Mouse (Mus musculus) gastrocnemius, postnatal 36 days (tissue): ENCODE data around the gene Hal. TPM values are rescaled to one million over a fixed set of nuclear protein-coding genes. Genes with fewer than 3 reads are reported as not detected.
A peak's percentile ranks its signal among the peaks of the same experiment; 100 is the strongest.

Experiments
- DNase-seq, 2 experiments: peaks; one replicate each; pipeline ENCODE4 v3.0.0; 2022
- intact Hi-C: fragments of 180-260 bp; cut with DNase I; formaldehyde crosslinking; loops from one replicate; pipeline ENCODE4 v1.15.1; 2025
- long read RNA-seq, 2 experiments: library from polyadenylated mRNA; stranded (forward); transcript quantifications; one replicate each; pipeline ENCODE4 v2.0.0; 2021
- total RNA-seq, 2 experiments: library from RNA; stranded (reverse); gene quantifications; 2 replicates each; pipeline ENCODE4 v1.2.3; 2021

Hal gene
- under 1 TPM; 0.05 TPM for total RNA-seq
- long read RNA-seq, experiment 1, result 0 reads
- long read RNA-seq, experiment 2, result 0 reads

DNA sequence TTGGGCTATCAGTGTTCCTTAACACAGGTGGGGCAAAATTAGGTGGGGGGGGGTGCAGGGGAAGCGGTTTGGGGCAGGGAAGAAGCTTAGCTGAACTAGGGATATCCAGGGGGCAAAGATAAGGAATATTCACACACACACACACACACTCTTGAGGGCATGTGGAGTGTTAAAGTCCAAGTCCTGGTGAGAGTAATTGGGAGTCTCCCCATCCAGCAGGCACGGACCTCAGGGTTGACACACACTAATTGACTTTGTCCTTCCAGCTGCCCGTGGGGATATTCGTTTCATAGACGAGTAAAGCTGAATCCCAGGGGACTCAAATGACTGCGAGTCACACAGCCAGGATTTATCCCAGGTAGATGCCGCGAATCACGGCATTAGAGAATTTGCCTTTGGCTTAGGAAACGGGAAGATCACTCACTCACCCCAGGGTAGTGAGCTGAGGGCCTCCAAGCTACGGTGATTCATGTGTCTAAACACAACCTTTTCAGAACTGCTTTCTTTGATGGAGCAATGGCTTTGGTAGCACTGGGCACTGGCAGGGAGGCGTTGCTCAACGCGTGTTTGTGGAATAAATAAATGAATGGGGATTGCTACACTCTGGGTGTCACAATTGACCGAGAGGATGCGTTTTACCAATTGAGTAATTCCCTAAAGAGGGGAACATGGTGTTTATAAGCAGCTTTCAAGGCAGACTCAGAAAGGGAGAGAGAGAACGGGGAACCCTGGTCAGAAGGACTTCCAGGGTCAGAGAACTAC is at the start of gene Hal:
Gene Hal, plus strand, starts transcription at position 703 of the 762 bp plus-strand sequence.
- intact Hi-C loops, result no loop called here
- DNase-seq, result no peak

DNA sequence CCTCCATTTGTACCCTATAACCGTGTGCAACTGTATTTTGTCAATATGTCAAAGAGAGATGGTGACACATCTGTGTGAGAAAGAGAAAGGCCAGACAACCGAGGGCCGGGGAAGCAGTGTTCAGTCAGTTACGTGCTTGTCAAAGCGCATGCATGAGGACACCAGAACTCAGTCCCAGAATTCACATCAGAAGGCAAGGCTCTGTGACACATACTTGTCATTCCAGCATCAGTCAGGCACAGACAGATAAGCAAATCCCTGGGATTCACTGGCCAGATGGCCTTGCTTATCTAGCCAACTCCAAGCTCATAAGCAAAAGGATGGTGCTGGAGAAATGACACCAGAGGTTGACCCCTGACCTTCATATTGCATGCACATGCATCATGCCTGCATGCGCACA is 47.1 kb upstream of the Hal start:
- no peak for DNase-seq
- intact Hi-C loops, result no loop called here

DNA sequence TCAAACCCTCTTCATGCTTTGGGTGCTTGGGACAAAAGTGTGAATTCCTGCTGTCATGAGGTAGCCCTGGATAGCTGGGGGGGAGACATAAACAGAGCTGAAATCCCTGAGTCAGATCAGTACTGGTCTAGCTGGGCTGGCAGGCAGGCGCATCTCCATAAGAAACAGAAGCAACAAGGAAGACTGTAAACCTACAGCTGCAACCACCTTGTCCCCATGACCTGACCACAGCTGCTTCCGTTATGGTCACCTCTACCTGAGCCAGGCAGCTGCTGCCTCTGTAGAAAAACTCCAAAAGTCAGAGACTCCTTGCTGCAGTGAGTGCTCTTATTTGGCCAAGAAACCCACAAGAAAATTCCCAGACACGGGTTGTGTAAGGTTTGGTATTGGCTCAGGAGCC is 46.4 kb upstream of the Hal start:
- intact Hi-C loops, result no loop called here
- no peak for DNase-seq

DNA sequence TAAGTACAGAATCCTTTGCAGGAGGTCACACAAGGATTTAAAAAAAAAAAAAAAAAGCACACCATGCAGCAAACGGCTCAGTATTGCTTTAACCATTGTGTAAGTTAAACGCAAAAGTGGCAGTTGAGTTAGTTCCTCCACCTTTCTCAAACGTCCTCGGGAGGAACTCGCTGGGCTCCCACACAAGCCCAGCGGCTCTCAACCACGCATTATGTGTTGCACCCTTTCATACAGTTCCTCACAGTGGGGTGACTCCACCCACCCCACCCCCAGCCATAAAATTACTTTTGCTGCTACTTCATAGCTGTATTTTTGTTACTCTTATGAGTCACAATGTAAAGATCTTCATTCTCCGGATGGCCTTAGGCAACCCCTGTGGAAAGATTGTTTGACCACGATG is 44.2 kb upstream of the Hal start:
- intact Hi-C loops, result no loop called here

DNA sequence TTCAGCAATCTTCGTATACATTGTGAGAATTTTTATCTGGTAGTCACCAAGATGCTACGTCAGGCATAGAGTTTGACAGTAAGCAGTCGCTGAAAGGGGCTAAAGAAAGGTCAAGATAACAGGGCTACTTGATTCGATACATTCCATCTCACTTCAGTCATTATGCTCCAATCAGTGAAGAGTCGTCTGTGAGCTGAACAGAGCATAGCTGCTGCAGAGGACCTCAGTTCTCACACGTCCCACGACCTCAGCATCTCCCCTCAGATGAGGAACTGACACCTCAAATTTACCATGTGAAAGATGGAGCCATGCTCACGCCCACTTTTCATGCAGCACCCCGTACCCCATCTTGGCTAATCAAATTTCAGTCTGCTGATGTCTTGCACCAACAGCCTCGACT is 41.2 kb upstream of the Hal start:
- intact Hi-C loops, result no loop called here
- DNase-seq, result no peak

More for the DNA sequence above, 44.2 kb upstream of the Hal start:
- DNase-seq, result no peak

DNA sequence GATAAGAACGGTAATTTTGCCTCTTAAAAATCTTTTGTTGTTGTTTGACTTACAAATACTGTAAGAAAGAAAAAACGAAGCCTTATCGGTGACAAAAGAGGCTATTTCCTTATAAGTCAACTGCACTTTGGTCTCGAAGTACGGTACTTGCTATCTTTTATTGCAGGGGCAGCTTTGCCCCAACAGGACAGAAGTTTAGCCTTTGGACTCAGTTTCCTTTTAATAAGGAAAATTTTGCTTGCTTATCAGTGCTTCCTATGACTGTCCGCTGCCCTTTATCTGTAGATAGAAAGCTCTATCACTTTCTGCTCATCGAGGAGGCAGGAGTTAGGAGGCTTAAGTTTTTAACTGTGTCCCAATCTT is 33.9 kb upstream of the Hal start:
- intact Hi-C loops, result no loop called here
- no peak for DNase-seq

DNA sequence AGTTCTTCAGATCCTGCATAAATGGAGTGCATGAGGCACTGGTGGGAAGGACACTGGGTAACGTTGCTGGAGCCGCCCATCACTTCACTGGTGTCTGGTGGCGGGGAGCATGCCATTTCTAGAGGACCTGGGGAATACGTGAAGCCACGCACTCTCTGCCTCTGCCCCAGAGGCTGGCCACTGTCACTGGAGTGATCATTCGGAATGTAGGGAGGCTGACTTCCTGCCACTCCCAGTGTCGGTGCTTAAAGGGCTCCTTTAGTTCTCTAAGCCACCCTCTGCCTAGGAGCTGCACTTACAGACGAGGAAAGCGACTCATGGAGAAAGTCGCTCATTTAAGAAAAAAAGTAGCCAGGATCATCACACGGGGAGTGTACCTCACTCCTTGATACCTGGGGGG is 28.5 kb upstream of the Hal start:
- DNase-seq, result no peak
- intact Hi-C loops, result no loop called here

DNA sequence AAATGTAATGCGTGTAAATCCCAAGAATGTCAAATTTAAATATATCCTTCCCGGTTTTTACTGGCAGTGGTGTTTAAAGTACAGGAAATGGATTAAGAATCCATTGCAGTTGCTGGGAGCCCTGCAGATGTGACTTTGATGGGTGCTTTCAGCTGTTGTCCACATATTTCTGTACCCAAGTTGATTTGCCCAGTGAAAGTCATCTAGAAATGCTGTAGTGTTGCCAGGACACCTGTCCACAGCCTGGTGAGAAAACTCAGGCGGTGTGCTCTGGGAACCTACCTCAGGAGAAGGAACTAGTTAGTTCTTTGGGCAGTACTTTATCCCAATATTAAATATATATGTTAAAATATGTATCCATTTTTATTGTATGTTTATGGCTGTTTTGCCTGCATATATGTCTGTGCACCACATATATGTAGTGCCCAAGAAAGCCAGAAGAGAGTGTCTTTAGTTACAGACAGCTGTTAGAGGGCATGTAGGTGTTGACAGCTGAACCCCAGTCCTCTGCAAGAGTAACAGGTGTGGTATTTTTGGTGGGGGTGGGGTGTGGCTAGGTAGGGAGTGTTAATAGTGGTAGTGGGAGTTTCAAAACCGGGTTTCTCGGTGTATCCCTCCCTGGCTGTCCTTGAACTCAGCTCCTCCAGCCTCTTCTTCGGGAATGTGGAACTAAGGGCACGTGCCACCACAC is 25.7 kb upstream of the Hal start:
- intact Hi-C loops, result no loop called here
- DNase-seq, result no peak

DNA sequence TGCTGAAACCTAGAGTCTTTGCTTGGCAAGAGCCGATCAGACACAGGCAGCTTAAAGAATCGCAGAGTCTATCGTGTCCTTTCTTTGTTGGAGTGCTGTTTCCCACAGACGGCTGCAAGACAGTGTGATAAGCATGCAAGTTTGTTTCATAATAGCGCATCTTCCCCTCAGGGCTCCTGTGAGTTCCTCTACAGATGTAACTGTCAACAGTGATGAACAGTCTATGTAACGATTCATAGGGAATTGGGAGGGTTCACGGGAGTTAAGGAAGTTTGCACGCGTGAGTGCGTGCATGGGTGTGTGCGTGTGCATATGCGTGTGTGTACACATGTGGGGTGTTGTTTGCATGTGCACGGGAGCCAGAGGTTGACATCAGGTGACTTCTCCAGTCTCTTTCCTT is 25.0 kb upstream of the Hal start:
- DNase-seq, result no peak

DNA sequence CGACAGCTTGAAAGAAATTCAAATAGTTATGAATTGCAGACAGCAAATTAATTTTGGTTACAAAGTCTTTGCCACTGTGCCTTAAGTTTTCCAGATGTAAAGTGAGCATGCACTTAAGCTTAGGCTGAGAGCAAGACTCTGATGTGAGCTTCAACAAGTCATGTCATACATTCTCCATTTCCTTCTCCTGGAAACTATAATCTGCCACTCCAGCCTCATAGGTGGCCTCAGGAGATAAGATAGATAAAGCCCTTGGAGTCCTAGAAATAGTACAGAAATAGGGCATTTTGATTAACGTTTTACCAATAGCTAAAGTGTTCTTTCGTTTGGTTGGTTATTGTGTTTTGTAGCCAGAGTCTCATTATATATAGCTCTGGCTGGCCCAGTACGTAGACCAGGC is 21.3 kb upstream of the Hal start:
- DNase-seq, result no peak

More for the DNA sequence above, 25.0 kb upstream of the Hal start:
- intact Hi-C loops, result no loop called here

DNA sequence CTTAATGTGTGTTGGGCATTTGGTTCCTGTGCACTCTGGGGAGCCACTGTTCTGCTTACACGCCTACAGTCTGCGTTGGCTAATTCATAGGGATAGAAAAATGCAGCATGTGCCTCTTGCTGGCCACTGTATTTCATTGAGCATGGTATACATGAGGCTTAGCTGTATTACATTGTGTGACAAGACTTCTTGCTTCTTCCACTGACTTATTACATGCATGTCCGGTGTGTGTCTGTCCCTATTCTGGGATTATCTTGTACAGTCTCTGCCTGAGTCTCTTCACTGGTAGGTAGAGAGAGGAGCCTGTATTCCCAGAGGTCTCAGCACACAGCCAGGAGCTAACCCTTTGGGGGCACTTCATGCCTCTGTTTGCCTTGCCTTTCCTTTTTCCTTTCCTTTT is 20.8 kb upstream of the Hal start:
- no peak for DNase-seq
- intact Hi-C loops, result no loop called here

More for the DNA sequence above, 21.3 kb upstream of the Hal start:
- intact Hi-C loops, result no loop called here

DNA sequence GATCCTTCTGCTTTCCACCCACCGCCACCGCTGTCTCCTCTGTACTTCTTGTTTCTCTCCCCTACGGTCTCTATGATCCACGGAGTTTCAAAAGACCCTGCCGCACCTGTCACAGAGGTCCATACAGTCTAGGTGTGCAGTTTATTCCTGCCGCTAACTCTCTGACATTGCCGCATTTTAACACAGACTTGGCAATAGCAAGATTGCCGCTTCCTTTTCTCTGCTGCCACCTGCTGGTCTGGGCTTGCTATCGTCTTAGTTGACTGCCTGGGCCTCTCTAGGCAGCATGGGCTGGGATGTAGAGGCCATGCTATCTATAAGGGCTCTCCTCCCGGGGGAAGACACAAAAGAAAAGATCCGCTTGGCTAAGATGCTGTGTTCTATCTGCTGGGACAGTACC is 17.2 kb upstream of the Hal start:
- intact Hi-C loops, result loop anchor here (1.0 to 10.0 kb wide), 3 partner anchors 45 to 407 kb away; no protein-coding TSS in a partner anchor

DNA sequence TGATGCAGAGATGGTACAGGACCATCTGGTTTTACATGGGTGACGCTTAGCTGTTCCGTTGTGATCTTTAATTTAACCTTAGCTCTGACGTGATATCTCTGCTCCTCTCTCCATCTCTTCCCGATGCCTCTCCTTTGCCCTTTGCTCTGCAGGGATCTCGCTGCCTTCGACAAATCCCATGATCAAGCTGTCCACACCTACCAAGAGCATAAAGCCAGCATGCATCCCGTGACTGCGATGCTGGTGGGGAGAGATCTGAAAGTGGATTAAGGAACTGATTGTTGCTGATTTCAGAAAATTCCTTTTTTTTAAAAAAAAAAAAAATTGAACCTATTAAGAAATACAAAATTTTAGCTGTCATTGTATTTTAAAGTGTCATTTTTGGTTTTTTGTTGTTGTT is 4.1 kb upstream of the Hal start:
- no peak for DNase-seq
- intact Hi-C loops, result no loop called here

More for the DNA sequence above, 17.2 kb upstream of the Hal start:
- DNase-seq, result peak; percentile 66 to 82

DNA sequence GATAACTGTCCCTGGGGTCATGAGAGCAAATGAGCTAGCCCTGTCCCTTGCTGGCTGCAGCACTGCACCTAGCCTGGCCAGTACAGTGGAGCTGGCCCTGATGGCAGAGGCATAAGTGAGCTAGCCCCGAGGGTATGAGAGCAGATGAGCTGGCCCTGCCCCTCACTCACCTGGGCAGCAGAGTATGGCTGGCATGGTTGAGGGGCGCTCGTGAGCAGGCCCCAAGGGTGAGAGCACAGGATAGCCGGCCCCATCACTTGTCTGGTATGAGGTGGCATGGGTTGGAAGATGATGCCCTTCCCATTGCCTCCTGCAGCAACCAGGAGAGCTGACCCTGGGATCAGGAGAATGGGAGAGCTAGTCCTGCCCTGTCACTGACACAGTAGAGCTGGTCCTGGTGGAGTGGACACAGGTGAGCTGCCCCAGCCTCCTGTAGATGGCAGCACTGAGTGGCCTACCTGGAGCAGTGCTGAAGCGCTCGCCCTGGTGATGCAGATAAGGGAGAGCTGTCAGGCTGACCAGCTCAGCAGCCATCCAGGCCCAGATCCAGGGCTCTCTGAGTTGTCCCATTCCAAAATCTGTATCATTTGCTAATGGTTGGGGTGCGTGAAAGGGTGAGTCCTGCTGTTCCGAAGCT is 3.4 kb upstream of the Hal start:
- intact Hi-C loops, result no loop called here
- DNase-seq, result peak in 1 of 2 experiments; percentile 8

DNA sequence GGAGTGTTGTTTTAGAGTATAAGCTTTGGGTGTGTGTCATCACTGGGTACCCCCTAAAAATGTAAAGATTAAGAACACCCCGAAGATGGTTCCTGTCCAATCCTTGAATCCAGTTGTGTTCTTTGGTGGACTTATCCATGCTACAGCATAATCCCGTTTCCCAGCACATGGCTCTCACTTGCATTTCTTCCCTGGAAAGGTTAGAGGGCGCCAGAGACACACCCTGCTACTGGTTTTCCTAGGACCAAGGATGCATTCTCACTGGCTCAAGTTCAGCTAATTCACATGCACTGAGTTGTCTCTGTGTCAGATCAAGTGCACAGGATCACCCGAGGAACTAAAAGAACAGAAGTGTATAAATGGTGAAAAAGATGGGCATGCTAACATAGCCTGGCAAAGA is 1.9 kb upstream of the Hal start:
- no peak for DNase-seq
- intact Hi-C loops, result loop anchor here (2.0 kb wide), 2 partner anchors 62 to 90 kb away; no protein-coding TSS in a partner anchor

DNA sequence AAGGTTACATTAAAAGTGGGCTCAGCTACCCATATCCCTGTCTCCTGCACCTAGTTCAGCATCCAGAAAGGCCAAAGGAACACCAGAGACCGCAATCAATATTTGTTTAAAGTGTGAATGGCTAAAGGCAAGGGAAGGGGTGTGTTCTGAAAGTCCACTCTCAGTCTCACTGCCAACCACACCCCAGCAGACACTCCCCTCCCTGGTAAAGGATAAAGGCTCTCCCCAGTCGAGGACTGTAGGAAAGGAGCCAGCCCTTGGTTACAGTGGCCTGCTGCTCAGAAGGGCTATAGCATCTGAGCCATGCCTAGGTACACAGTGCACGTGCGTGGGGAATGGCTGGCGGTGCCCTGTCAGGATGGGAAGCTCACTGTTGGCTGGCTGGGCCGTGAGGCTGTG is 259 bp downstream of the Hal start:
- no peak for DNase-seq
- intact Hi-C loops, result no loop called here

DNA sequence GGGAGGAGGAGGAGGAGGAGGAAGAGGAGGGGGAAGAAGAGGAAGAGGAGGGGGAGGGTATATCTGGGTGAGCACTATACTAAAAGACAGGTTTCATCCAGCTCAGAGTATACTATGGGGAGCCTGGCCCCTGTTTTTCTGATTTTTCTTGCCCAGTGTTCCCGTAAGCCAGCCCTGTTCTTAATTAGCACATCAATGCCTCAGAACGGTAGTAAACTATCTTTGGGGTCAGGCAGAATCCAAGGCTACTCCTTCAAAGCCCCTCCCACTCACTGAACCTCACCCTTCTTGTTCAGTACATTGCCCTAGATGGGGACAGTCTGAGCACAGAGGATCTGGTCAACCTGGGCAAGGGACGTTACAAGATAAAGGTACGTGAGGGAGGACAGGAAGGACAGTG is 1.9 kb downstream of the Hal start:
- intact Hi-C loops, result no loop called here
- no peak for DNase-seq

DNA sequence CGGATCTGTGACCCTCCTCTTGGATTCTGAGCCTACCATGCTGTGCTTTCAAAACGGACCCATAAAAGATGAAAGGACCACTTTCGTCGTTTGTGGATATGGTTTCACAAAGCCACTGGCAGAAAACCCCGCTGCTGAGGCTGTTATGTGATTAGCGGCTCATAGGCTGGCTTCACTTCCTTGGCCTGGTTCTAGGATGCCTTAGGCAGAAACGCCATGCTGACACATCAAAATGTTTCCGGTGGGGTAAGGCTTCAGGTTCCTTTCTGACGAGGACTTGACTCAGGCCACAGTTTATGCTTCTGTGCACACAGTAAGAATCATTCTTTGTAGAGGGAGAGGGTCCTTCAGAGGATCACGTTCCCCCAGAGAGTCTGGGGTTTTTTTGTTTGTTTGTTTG is 12.3 kb downstream of the Hal start:
- intact Hi-C loops, result no loop called here
- no peak for DNase-seq

DNA sequence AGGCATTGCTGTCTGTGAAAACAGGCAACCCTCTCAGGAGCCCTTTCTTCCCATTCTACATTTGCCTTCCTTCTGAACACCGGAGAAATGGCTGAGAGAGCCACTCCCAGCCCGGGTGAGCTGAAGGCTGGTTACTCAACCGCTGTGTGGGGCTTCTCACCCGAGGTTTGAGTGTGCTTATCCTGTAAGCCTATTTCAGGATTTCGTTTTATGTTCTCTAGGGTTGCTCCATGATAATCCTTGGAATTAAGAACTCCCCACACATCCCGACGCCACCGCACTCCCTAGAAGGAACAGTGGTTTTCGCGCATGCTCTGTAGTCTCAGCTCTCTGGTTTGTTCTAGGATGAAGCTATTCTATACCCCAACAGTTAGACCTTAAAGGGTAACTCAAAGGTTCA is 12.8 kb downstream of the Hal start:
- intact Hi-C loops, result no loop called here
- no peak for DNase-seq

DNA sequence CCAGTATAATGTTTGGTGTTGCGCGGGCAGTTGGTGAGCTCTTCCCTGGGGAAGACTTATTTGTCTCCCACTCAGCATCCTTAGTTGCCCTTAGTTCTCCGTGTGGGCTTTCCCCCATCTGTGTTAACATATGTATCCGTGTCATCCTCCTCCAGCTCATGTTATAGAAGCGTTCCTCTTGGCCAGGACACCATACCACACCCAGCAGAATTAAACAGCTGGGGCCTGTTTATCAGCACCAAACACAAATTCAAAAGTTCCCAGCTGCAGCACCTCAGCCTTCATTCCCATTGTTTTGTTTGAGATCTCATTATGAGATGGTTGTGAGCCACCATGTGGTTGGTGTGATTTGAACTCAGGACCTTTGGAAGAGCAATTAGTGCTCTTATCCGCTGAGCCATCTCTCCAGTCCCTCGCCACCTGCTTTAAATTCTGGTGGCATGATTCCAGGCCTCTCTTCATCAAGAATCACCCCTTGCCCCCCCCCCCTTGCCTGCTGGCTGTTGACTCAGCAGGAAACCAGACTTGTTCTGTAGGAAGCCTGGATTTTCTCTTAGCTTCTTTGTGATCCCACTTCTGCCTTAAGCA is 19.9 kb downstream of the Hal start:
- intact Hi-C loops, result no loop called here
- no peak for DNase-seq

DNA sequence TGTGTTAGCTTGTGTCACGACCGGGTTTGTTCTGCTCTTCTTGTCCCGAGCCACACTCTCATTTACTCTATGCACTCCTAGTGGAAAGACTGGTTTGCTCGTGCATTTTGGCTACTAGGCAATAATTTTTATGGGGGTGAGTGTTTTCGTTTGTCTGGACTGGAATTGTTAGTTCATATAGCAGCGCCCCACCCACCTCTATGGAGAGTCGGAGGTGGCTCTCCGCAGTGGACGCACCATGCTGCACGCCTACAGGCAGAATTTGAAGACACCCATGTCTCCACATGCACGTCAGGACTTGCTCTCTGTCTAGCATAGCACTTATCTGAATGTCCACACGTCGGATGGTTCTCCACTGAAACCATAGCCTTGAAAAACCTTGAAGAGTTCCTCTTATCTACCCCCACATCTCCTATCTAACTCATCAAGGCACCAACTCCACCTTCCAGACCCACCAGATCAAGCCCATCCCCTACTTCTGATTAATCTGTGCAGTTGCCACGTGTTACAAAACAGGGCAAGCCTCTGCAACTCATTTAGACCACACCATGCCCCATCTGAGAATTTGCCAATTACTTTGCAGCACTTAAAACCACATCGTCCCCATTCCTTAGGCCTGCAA is 21.1 kb downstream of the Hal start:
- DNase-seq, result no peak
- intact Hi-C loops, result no loop called here
